In the genomic region with DNA sequence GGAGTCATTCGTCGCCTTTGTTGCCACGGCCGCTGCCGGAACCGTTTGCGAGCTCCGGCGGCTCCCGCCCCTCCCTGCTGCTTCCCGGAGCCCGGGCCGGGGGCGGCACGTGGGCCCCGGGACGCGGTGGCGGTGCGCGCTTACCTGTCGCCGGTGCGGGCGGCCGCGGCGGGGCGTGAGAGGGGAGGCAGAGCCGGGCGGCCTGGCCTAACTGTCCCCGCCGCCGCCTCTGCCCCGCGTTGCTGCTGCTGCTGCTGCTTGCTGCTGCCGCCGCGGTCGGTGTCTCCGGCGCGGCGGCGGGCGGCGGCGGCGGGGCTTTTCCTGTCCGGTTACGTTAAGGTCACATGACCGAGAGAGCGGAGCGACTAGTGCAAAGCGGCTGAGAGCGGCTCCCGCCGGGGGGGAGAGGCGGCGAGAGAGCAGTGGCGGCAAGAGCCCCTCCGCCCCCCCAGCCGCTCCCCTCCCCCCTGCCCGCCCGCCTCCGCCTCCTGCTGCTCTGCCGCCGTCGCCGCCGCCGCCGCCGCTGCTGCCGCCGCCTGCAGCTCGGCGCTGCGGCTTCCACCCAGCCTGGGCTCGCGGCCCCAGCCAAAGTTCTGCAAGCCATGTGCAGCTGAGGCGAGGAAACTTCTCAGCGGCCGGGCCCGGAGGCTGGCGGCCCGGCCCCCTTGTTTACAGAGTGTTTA, we compare ENCODE assay signal across 8 mouse cellular contexts. TPM values are rescaled to one million over a fixed set of nuclear protein-coding genes. Genes with fewer than 3 reads are reported as not detected.
DNase-seq lines count a peak whose midpoint lies in the region; ATAC-seq lines count a peak whose summit lies in the region.

A gene (minus strand): TSS at position 408 of the 683 bp plus-strand sequence.

- H3K9ac ChIP-seq in hindbrain, embryonic 11.5 days (ENCODE audit: low read depth, low read length): peak within 1 kb of the TSS; percentile 98

- H3K4me2 ChIP-seq in hindbrain, embryonic 11.5 days (replicated peaks; ENCODE audit: low read depth, low read length): peak within 1 kb of the TSS; percentile 89

- DNase-seq in Muller cell, postnatal 12 days (ENCODE audit: inconsistent ontology term): peak; percentile 74
- DNase-seq in cerebellum, adult 9-10 months: peak; percentile 73
- DNase-seq in hindbrain, embryonic 11.5 days (ENCODE audit: low spot score): peak; percentile 78
- DNase-seq in layer of hippocampus, postnatal 25 days (ENCODE audit: extremely low spot score in 1 of 2, low spot score in 1 of 2): peak; percentile 46 to 50
- DNase-seq in lung, postnatal 36 days: peak; percentile 72
- DNase-seq in retina, embryonic 14.5 days (ENCODE audit: low spot score): peak; percentile 74
- peak; percentile 69 to 82 for DNase-seq in thymus, postnatal 36 days

- H3K27me3 ChIP-seq in hindbrain, embryonic 11.5 days (ENCODE audit: control insufficient read depth, insufficient read depth, low read length): no peaks in the 10 kb centered on the region

- H3K9me3 ChIP-seq in hindbrain, embryonic 11.5 days (ENCODE audit: control insufficient read depth, low read length): no peaks in the 10 kb centered on the region

- ATAC-seq in frontal cortex, adult (ENCODE audit: low TSS enrichment): peak; percentile 11
- ATAC-seq in hindbrain, embryonic 11.5 days (ENCODE audit: low FRiP score): peak; percentile 14

- no peaks in the 10 kb centered on the region for H3K36me3 ChIP-seq in hindbrain, embryonic 11.5 days (ENCODE audit: control insufficient read depth, insufficient read depth, low read length)

- 0% methylated on average over 30 of the region's 87 CpGs for WGBS in hindbrain, embryonic 11.5 days

- peak within 1 kb of the TSS; percentile 98 for H3K4me3 ChIP-seq in hindbrain, embryonic 11.5 days (ENCODE audit: low read depth, low read length)

- H3K27ac ChIP-seq in hindbrain, embryonic 11.5 days (ENCODE audit: low read depth, low read length): peak within 1 kb of the TSS; percentile 100

- peaks cover 4% of the 10 kb centered on the region; the same call in 1 of the 2 replicates for H3K4me1 ChIP-seq in hindbrain, embryonic 11.5 days (replicated peaks; ENCODE audit: control insufficient read depth, insufficient read depth, low read length)

RNA-seq across cellular contexts. Expression of the gene that starts here (rescaled TPM):
- 20.2 and 23.1 TPM in 2 replicates for polyA plus RNA-seq in hindbrain, embryonic 11.5 days (2014; fragmentation: Nextera tagmentation; extraction: Ambion mirVana)
- total RNA-seq in layer of hippocampus, postnatal 25 days (2021): 10 to 100 TPM; 11.4 to 12.1 TPM

Comparison
In these comparisons a context has a peak if more than half of its experiments do, and no peak if none do; other contexts are left out.
1. Peak in every context shown above with its lines: DNase-seq, ATAC-seq, H3K4me3 ChIP-seq and H3K27ac ChIP-seq.